Mouse (Mus musculus): ENCODE measurements at regions not wholly inside any gene's neighbourhood (a gene's known extent, or its start where the extent isn't known, plus 50 kb on each side); places are given as distances from the start of the nearest gene placed in this dataset.

DNA sequence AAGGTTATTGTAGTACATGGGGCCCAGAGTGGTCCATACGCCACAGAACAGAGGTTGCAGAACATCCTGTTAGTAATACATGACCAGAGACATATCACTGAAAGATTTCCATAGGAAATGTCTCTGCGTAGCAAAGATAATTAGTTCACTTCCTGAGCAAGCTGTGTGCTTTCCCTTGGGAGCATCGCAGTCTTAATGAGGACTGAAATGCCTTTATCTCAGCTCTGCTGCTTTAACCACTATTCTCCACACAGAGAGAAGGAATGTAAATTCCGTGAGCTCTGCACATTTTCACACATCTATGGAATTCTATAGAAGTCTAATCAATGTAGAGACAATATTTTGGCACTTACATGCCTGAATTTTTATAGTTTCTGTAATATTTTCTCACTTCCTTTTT lies 1454.7 kb upstream of the Pcdh10 start:
- intact Hi-C loops (cut with DNase I): loop anchor here (5.0 kb wide), 1 partner anchor 1656 kb away; no protein-coding TSS in a partner anchor
- DNase-seq (ENCODE audit: low spot score in 2 of 2): no peak

DNA sequence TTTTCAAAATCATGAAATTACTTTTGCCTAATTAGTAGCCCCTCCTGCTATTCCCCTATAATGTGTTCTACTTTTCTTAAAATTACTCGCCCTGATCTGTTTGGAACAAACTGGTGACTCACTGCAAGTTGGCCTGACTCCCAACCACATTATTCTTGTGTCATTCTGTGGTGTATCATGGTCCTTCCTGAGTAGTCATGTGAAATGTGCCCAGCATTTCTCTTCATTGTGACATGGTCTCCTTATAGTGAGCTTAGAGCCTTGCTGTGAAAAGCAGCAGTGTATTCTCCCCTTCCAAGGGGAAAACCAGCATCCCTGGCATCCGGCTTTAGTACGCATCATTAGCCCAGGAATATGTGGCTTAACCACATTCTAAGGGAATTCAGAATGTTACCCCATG lies 1432.4 kb upstream of the Pcdh10 start:
- DNase-seq (ENCODE audit: low spot score in 2 of 2): no peak
- intact Hi-C loops (cut with DNase I): no loop called here
